Mouse (Mus musculus) lung, postnatal 14 days (tissue): ENCODE data around the gene Stoml1.
A peak's percentile ranks its signal among the peaks of the same experiment; 100 is the strongest.

Experiments used
- DNase-seq: peaks from one replicate; pipeline ENCODE4 v3.0.0; 2021

Stoml1 gene

DNA sequence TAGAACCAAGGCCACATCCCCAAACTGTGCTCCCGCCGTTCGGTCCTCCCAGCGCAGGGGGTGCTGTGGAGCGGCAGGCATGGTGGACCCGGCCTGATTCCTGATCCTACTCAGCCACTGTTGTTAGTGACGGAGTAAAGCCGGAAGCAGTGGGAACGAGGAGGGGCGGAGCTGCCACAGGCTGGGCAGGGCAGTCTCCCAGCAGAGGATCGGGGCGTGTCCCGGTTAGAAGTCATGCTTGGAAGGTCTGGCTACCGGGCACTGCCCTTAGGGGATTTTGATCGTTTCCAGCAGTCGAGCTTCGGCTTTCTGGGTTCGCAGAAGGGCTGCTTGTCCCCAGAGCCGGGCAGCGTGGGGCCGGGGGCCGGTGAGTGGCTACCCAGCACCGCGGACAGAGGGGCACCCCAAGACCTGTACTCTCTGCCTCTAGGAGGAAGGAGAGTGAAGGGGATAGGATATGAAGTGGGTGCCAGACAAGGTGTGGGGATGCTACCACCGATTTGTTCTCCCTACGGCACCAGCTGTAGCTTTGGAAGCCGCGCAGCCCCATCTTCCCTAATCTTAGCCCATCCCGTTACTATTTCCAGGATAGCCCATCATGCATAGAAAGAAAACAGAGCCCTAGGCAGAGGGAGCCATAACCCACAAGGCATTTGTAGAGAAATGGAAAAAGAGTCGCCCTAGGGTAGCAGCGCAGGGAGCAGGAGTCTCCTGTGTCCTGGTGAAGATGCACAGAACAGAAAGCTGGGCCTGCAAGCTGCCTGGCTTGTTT is at the start of gene Stoml1:
Gene Stoml1 (plus strand): TSS at position 132 of the 772 bp plus-strand sequence.
- DNase-seq = peak; percentile 96

DNA sequence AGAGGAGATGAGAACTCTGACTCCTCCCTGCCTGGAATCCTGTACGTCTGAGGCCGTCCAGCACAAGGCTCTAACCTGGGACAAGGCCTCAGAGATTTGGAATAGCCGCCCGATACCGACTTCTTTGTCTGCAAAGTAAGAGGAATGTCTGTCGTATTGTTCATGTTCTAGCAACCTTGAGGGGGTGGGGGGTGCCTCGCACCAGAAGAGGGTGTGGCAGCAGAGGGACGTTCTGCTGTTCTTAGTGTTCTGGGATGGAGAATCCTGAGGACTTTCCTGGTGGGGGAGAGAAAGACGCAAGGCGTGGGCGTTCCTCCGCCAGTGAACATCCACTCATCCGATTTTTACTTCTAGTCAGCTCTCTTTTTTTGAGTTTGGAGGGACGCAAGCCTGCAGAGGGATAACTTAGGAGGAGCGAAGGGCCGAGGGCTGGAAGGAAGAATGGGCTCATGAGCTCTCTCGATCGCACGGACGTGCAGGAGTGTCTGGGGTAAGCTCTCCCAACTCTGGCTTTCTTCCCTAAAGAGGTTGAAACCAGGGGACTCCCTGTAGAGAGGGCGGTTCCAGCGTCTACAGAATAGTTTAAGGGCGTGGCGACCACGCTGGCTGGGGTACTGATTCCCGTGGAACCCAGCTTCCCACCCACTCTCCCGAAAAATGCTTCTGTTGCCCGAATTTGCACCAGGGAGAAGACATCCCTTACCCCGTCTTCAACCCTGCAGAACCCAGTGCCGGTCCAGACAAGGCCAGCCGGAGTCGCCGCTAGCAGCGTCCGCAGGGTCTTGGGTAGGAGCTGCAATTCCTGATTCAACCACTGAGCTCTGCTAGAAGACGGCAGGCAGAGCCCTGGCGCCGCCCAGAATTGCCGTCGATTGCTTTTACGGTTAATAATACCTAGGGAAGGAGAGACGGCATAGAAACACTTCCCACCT is 49.2 kb upstream of the Stoml1 start, which contains the start of the genes Islr and Islr2:
Gene Islr (minus strand): TSS at position 791 of the 932 bp plus-strand sequence.
Gene Islr2 (minus strand): TSS at position 804 of the 932 bp plus-strand sequence.
- DNase-seq = peak; percentile 78

- DNase-seq = peak; percentile 97
Measured at GRCm38 (mm10) chr9:58204448-58205000, 48.4 kb upstream of the Stoml1 start.

- DNase-seq = no peak
Measured at GRCm38 (mm10) chr9:58206013-58206412, 47.0 kb upstream of the Stoml1 start.

- DNase-seq = no peak
Measured at GRCm38 (mm10) chr9:58209462-58210303, 43.3 kb upstream of the Stoml1 start.

- DNase-seq = no peak
Measured at GRCm38 (mm10) chr9:58210304-58210627, 42.7 kb upstream of the Stoml1 start.

DNA sequence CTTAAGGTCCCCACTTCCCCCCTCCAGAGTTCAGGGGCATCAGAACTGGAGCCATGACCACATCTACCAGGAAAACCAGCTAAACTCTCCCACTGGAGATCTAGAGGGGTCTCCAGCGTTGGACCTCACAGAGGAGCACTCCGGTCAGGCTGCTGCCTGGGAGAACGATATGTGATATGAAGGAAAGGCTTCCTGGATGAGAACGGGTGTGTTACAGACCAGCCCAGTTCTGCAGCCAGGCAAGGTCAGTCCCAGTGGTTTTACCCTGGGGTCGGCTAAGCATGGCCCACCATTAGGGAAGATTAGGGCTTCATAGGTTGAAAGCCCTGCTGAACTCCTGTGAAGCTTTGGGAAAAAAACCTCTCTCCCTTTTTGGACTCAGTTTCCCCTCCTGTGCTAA is 39.6 kb upstream of the Stoml1 start:
- DNase-seq = no peak

DNA sequence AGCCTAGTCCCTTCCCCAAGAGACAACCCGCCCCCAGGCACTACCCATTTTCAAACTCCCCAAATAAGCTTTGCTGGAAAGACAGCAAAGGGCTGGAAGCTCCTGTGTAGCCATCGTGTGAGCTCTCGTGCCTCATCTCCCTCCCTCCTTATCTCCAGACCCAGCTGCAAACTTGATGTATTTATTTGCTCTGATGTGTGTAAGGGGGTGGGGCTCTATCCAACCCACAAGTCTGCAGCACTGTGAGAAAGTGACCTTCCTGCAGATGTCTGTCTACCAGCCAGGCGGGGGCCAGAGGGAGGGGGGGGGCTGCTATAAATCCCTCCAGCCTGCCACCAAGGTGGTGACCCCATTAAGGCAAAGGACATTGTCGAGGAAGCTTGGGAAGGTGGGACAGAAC is 39.1 kb upstream of the Stoml1 start:
- DNase-seq = no peak

- DNase-seq = no peak
Measured at GRCm38 (mm10) chr9:58214519-58215180, 38.3 kb upstream of the Stoml1 start.

DNA sequence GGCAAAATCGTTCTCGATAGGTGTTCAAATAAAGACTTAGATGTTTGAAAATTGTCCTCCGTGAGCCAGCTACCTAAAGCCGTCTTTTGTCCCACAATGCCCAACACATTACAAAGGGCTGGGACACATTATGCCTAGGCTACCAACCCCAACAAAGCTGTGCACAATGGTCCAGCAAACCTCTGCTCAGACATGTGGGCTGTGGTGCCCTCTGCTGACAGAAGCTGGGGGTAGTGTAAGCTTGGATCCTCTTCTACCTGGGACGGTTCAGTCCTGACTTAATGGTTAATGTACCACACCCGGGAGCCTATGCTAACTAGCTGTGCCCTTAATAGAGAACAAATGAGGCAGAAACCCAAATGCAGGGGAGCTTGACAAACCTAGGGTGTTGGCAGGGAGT is 36.6 kb upstream of the Stoml1 start:
- DNase-seq = peak; percentile 34

- DNase-seq = no peak
Measured at GRCm38 (mm10) chr9:58218539-58218938, 34.4 kb upstream of the Stoml1 start.

GRCm38 (mm10) chr9:58220218-58220903 is 32.6 kb upstream of the Stoml1 start:
- DNase-seq = peak; percentile 60

- no peak for DNase-seq
Measured at GRCm38 (mm10) chr9:58224356-58224755, 28.6 kb upstream of the Stoml1 start.

DNA sequence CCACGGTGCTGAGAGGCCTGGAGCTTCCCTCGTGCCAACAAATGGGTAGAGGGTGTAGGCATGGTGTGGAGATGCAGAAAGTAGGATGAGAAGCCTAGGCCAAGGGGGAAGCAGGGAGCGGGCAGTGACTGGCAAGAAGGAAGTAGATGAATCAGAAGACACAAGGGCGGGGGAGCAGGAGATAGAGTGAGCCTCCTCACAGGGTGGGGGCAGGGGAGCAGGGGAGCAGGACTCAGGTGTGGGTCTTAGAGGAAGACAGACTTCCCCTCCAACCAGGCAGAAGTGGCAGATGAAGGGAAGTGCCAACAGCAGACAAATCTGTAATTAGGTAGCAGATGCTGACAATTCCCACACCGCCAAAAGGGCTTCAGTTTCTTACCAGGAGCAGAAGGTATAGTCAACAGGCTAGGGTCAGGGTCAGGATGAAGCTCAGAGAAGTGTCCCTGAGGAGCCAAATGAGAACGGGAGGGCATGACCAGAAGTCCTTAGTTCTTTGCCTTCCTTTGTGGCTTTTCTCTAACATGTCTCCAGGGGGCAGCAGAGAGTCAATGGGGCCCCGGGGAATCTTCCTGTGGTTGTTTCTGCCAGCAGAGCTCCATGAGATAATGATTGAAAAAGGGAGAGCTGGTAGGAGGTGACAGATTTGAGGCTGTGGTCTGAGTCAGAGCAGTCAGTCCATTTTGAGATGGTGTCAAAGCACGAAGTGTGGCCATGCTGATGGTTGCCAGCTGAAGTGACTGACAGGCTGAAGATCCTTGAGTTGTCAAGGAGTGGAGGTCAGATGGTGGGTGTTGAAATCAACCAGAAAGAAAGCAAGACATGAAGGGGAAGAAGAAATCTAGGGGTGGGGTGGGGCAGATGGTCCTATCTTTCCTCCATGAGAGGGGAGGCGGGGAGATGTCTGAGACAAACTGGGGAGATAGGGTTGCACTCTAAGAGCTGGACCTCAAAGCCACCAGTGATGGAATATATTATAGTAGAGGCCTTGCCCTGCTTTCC is 26.8 kb upstream of the Stoml1 start:
- peak; percentile 75 for DNase-seq

DNA sequence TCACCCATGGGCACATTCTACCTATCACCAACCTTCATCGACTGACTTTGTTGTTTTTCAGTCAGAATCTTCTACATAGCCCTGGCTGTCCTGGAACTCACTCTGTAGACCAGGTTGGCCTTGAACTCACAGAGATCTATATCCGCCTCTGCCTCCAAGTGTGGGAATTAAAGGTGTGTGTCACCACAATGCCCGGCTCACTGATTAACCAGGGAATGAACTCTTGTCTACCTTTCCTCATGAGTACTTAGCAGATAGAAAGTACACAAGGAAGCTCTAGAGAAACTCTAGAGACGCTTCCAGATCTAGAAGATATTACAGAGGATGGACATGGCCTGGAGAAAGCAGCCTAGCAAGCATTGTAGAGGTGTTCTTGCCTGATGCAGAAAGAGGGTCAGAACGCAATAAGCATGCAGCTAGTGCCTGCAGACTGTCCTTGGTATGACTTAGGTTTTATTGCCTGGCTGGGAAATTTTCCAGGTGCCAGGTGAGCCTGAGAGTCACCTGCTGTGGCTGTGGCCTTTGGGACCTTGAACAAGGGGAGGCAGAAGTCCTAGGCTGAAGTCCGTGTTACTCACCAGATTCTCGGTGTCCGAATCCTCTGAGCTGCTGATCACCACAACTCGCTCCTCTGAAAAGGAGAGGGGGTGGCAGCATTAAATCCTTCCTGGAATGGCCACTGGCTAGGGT is 24.0 kb upstream of the Stoml1 start:
- DNase-seq = no peak

DNA sequence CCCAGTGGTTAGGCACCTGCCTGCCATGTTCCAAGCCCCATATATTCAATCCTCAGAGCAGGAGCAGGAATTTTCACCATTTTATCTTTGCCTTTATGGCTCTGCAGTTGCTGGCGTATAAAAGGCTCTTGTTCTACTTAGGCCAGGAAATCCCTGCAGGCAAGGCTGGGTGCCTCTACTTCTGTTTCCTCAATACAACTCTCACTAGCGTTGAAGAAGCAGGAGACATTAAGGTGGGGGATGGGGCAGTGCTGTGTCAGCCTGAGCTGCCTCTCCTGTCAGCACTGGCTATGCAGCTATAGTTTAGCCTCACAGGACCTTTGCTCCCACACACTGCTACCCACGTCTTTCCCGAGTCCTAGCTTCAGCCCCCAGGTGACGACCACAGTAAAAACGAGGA is 21.2 kb upstream of the Stoml1 start:
- no peak for DNase-seq

- DNase-seq = peak; percentile 14
Measured at GRCm38 (mm10) chr9:58232374-58232773, 20.6 kb upstream of the Stoml1 start.

DNA sequence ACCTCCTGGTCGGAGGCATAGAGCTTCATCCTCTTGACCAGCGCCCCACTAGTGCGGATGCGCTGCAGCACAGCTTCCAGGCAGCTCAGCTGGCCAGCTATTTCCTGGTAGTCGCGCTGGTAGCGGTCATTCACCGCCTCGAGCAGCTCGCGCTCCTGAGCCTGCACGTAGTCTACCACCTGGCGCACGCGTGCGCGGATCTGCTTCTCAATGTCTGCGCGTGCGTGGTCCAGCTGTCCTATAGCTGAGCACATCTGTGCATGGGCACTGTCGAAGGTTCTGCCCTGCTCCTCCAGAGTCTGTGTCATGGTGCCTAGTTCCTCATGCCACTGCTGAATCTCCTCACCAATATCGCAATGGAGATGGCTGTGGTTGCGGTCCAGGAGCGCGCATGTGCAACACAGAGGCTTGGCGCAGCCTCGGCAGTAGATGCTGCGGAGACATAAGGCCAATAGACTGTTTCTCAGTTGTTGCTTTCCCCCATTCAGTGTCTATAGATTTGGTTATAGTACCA is 18.4 kb upstream of the Stoml1 start:
- DNase-seq = no peak
